Mouse (Mus musculus): Measurements from ENCODE around the gene Smim13. TPM values are rescaled to one million over a fixed set of nuclear protein-coding genes. Genes with fewer than 3 reads are reported as not detected.

Smim13 gene
- polyA plus RNA-seq, 1 experiment from 2014 or later, result 11.0 TPM

DNA sequence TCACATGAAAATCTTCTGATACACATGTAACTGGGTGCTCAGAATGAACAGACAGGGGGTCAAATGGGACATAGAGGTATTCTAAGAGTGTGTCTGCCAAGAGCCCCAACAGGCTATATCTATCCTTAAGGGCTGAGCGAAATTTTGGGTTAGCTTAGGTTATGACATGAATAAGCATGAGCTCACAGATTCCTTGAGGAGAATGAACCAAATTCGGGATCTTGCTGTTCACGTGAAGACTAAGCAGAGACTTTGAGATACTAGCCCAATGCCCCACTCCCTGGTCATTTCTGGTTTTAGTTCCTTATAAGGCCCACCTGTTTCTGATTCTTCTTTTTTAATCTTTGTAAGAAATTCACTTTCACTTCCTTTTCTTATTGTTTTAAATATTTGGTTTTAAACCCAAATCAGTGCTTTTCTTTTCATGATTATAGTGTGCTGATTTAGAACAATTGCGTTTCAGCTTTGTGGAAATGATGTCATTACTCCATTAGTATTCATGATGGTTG, 41.9 kb downstream of the Smim13 start:
- ATAC-seq (ENCODE audit: low FRiP score), result no peak
- no peak for DNase-seq (ENCODE audit: low spot score)
- Histone ChIP-seq H3K27ac (ENCODE audit: low read depth, low read length) (no peak overlapping the region), H3K36me3 (ENCODE audit: control insufficient read depth, insufficient read depth, low read length) (no peaks in the 10 kb centered on the region), H3K9me3 (ENCODE audit: control insufficient read depth, low read length) (no peaks in the 10 kb centered on the region), H3K27me3 (ENCODE audit: control insufficient read depth, insufficient read depth, low read length) (no peaks in the 10 kb centered on the region), H3K9ac (ENCODE audit: low read depth, low read length) (no peak overlapping the region), H3K4me2 (replicated peaks; ENCODE audit: low read depth, low read length) (no peak overlapping the region), H3K4me3 (ENCODE audit: low read depth, low read length) (no peak overlapping the region), H3K4me1 (replicated peaks; ENCODE audit: control insufficient read depth, insufficient read depth, low read length) (no peaks in the 10 kb centered on the region; the same call in 1 of the 2 replicates)
- 78% methylated on average over 4 of the region's 4 CpGs for WGBS

DNA sequence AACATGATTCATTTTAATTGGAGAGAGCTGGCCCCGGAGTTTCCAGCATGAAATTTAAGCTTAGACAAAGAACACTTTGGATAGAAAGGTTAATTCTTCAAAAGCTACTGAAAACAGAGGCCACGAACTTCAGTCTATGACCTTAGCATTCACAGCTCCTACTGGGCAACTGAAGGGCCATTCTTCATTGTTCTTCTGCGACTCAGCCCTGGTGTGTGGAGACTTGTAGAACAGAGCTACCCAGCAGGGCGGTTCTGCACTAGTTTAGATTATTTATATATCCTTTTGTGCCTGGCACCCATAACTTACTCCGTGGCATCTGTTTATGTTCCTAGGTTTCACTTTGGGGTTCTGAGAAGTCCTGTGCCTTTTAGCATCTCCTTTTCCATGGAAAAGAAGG, 44.0 kb downstream of the Smim13 start:
- Histone ChIP-seq H3K36me3 (ENCODE audit: control insufficient read depth, insufficient read depth, low read length) (no peaks in the 10 kb centered on the region), H3K27me3 (ENCODE audit: control insufficient read depth, insufficient read depth, low read length) (no peaks in the 10 kb centered on the region), H3K4me2 (replicated peaks; ENCODE audit: low read depth, low read length) (no peak overlapping the region), H3K9me3 (ENCODE audit: control insufficient read depth, low read length) (no peaks in the 10 kb centered on the region), H3K4me1 (replicated peaks; ENCODE audit: control insufficient read depth, insufficient read depth, low read length) (no peaks in the 10 kb centered on the region; the same call in 1 of the 2 replicates), H3K4me3 (ENCODE audit: low read depth, low read length) (no peak overlapping the region), H3K9ac (ENCODE audit: low read depth, low read length) (no peak overlapping the region), H3K27ac (ENCODE audit: low read depth, low read length) (no peak overlapping the region)
- DNase-seq (ENCODE audit: low spot score) (no peak), ATAC-seq (ENCODE audit: low FRiP score) (no peak)
- WGBS, result 31% methylated on average over 5 of the region's 5 CpGs

DNA sequence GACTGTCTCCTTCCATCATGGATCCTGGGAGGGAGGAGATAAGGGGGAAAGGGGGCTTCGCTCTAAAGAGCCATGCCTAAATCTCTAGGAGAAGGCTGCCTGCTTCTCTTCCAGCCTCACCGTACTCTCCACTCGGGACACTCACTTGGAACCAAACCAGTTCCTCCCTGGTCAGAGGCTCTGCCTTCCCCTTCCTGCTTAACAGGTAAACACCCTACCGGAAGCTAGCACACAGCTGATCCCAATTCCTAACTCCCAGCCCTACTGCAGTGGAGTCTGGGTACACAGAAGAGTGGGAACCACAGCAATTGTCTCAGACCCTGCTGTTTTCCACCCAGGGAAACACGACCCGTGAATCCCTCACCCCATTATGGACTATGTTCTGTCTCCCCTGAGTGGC, 46.2 kb downstream of the Smim13 start:
- ATAC-seq (ENCODE audit: low FRiP score) (no peak), DNase-seq (ENCODE audit: low spot score) (no peak)
- H3K4me3 ChIP-seq (ENCODE audit: low read depth, low read length), result no peak overlapping the region
- no peak overlapping the region for H3K27ac ChIP-seq (ENCODE audit: low read depth, low read length)
- no peaks in the 10 kb centered on the region; the same call in 1 of the 2 replicates for H3K4me1 ChIP-seq (replicated peaks; ENCODE audit: control insufficient read depth, insufficient read depth, low read length)
- no peak overlapping the region for H3K9ac ChIP-seq (ENCODE audit: low read depth, low read length)
- H3K9me3 ChIP-seq (ENCODE audit: control insufficient read depth, low read length), result no peaks in the 10 kb centered on the region
- H3K27me3 ChIP-seq (ENCODE audit: control insufficient read depth, insufficient read depth, low read length), result no peaks in the 10 kb centered on the region
- H3K36me3 ChIP-seq (ENCODE audit: control insufficient read depth, insufficient read depth, low read length), result no peaks in the 10 kb centered on the region
- no peak overlapping the region for H3K4me2 ChIP-seq (replicated peaks; ENCODE audit: low read depth, low read length)
- WGBS, result 73% methylated on average over 6 of the region's 6 CpGs

DNA sequence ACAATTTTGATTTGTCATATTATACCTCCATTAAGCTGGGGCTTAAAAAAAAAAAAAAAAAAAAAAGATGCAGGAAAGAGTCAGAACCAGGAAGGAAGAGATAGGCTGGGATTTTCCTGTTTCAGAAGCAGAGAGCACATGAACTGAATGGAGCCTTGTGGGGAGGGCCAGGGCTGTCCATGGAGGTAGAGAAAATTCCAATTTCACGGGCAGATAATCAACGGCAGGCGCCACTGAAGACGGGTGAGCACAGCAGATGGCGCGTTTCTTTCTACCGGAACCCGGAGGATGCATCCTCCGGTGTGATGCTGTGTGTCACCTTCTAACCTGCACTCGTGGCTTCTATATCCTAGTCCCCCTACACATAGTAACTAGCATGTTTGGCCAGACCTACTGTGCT, 46.8 kb downstream of the Smim13 start:
- H3K4me1 ChIP-seq (replicated peaks; ENCODE audit: control insufficient read depth, insufficient read depth, low read length), result no peaks in the 10 kb centered on the region; the same call in 1 of the 2 replicates
- WGBS, result 49% methylated on average over 10 of the region's 10 CpGs
- no peaks in the 10 kb centered on the region for H3K9me3 ChIP-seq (ENCODE audit: control insufficient read depth, low read length)
- H3K4me3 ChIP-seq (ENCODE audit: low read depth, low read length), result no peak overlapping the region
- no peaks in the 10 kb centered on the region for H3K36me3 ChIP-seq (ENCODE audit: control insufficient read depth, insufficient read depth, low read length)
- ATAC-seq (ENCODE audit: low FRiP score), result peak; percentile 59; the same call in 1 of the 2 replicates
- no peaks in the 10 kb centered on the region for H3K27me3 ChIP-seq (ENCODE audit: control insufficient read depth, insufficient read depth, low read length)
- no peak overlapping the region for H3K9ac ChIP-seq (ENCODE audit: low read depth, low read length)
- DNase-seq (ENCODE audit: low spot score), result peak; percentile 45
- H3K27ac ChIP-seq (ENCODE audit: low read depth, low read length), result no peak overlapping the region
- H3K4me2 ChIP-seq (replicated peaks; ENCODE audit: low read depth, low read length), result no peak overlapping the region

DNA sequence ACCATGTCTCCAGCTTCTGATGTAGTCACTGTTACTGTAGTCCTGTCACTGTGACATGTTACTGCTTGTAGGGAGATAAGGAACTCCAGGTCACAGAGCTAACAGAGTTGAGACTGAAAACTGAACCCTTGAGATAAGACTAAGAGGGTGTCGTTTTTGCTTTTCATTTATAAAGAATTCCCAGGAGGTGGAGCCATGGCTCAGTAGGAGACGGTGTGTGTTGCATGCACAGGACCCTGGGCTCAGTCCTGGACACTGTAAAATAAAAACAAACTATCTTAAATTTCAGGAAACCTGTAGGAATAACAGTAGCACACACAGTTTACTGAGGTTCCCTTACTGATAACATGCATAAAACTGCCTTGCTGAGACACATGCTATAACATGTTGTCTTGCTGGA, 48.9 kb downstream of the Smim13 start:
- 52% methylated on average over 2 of the region's 2 CpGs for WGBS
- DNase-seq (ENCODE audit: low spot score) (no peak), ATAC-seq (ENCODE audit: low FRiP score) (no peak)
- Histone ChIP-seq H3K27ac (ENCODE audit: low read depth, low read length) (no peak overlapping the region), H3K4me3 (ENCODE audit: low read depth, low read length) (no peak overlapping the region), H3K27me3 (ENCODE audit: control insufficient read depth, insufficient read depth, low read length) (no peaks in the 10 kb centered on the region), H3K36me3 (ENCODE audit: control insufficient read depth, insufficient read depth, low read length) (no peaks in the 10 kb centered on the region), H3K9me3 (ENCODE audit: control insufficient read depth, low read length) (no peaks in the 10 kb centered on the region), H3K4me1 (replicated peaks; ENCODE audit: control insufficient read depth, insufficient read depth, low read length) (no peaks in the 10 kb centered on the region; the same call in 1 of the 2 replicates), H3K4me2 (replicated peaks; ENCODE audit: low read depth, low read length) (no peak overlapping the region), H3K9ac (ENCODE audit: low read depth, low read length) (no peak overlapping the region)

DNA sequence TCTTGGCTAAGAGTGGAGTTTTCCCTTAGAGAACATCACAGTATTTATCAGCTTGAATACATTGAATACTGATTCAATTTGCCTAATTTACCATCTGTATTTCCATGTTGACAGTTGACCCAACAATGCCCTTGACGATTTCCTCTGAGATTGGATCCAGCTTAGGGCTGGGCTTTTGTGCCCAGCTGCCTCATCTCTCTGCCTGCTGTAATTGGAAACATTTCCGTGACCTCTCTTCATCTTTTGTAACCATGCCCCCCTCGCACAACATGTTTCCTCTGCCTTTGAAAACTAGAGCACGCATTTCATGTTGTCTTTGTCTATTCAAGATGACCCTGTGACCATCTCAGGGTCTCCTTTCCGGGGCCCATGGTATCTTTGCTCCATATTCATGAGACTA, 49.4 kb downstream of the Smim13 start:
- no peak overlapping the region for H3K4me2 ChIP-seq (replicated peaks; ENCODE audit: low read depth, low read length)
- no peaks in the 10 kb centered on the region for H3K27me3 ChIP-seq (ENCODE audit: control insufficient read depth, insufficient read depth, low read length)
- H3K9ac ChIP-seq (ENCODE audit: low read depth, low read length), result no peak overlapping the region
- no peaks in the 10 kb centered on the region; the same call in 1 of the 2 replicates for H3K4me1 ChIP-seq (replicated peaks; ENCODE audit: control insufficient read depth, insufficient read depth, low read length)
- 9% methylated on average over 5 of the region's 5 CpGs for WGBS
- DNase-seq (ENCODE audit: low spot score) (peak; percentile 41), ATAC-seq (ENCODE audit: low FRiP score) (peak; percentile 38; the same call in 1 of the 2 replicates)
- no peak overlapping the region for H3K27ac ChIP-seq (ENCODE audit: low read depth, low read length)
- H3K9me3 ChIP-seq (ENCODE audit: control insufficient read depth, low read length), result no peaks in the 10 kb centered on the region
- H3K4me3 ChIP-seq (ENCODE audit: low read depth, low read length), result no peak overlapping the region
- H3K36me3 ChIP-seq (ENCODE audit: control insufficient read depth, insufficient read depth, low read length), result no peaks in the 10 kb centered on the region

DNA sequence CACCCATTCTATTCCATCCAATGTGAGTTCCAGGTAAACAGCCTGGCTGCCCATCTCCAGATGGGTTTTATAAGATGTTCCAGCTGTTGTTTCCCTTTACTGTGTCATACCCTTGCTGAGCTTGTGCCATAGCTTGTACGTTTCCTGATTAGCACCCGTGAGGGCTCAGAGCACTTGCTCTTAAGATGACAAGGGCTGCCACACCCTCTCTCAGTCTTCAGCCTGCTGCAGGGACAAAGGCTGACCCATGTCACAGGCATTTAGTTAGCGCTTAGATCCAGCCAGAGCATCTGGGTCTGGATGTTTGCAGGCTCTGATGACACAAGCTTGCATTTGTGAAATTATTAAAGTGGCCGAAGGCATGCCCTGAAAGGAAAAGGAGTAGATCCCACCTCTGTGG, 50.4 kb downstream of the Smim13 start:
- H3K4me3 ChIP-seq (ENCODE audit: low read depth, low read length), result no peak overlapping the region
- H3K9ac ChIP-seq (ENCODE audit: low read depth, low read length), result no peak overlapping the region
- DNase-seq (ENCODE audit: low spot score) (no peak), ATAC-seq (ENCODE audit: low FRiP score) (no peak)
- no peaks in the 10 kb centered on the region; the same call in 1 of the 2 replicates for H3K4me1 ChIP-seq (replicated peaks; ENCODE audit: control insufficient read depth, insufficient read depth, low read length)
- H3K27me3 ChIP-seq (ENCODE audit: control insufficient read depth, insufficient read depth, low read length), result no peaks in the 10 kb centered on the region
- no peaks in the 10 kb centered on the region for H3K9me3 ChIP-seq (ENCODE audit: control insufficient read depth, low read length)
- H3K4me2 ChIP-seq (replicated peaks; ENCODE audit: low read depth, low read length), result no peak overlapping the region
- 66% methylated on average over 4 of the region's 4 CpGs for WGBS
- no peak overlapping the region for H3K27ac ChIP-seq (ENCODE audit: low read depth, low read length)
- no peaks in the 10 kb centered on the region for H3K36me3 ChIP-seq (ENCODE audit: control insufficient read depth, insufficient read depth, low read length)

DNA sequence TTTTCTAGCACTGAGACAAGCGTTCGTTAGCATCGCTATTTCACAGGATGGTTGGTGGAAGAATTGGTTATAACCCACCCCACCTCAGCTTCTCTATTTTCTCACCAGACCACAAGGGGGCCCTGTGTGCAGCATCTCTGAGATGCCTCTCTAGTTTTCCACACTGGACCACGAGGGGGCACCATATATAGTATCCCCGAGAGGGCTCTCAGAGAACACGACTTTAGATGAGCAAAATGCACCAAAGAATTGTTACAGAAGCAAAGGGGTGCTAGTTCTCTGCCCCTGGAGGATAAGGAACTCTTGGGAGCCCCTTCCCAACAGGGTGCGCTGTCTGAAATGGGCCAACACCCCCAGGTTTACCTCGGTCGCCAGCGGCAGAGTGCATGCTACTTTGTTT, 53.1 kb downstream of the Smim13 start:
- H3K9me3 ChIP-seq (ENCODE audit: control insufficient read depth, low read length), result no peaks in the 10 kb centered on the region
- 57% methylated on average over 10 of the region's 10 CpGs for WGBS

DNA sequence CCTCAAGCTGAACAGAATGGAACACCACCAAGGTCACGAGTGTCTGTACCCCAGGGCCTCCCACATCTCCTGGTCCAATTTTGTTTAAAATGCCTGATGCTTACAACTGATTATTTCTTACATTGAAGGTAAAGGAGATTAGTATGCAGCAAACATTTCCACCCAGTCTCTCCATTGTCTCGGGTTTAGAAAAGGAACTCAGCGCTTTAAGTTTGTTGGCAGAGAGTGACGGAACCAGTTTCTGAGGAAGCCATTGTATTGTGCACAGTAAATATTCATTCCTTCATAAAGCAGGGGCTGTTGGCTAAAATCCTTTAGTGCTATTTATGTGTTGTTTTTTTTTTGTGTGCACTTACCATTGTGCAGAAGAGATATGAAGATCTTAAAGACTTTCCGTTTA, 71.1 kb downstream of the Smim13 start:
- 0 out of 2 replicates have a peak overlapping the region, but pooled peaks have one; percentile 3 for H3K27ac ChIP-seq (ENCODE audit: low read depth, low read length)
- H3K9ac ChIP-seq (ENCODE audit: low read depth, low read length), result no peak overlapping the region
- H3K27me3 ChIP-seq (ENCODE audit: control insufficient read depth, insufficient read depth, low read length), result no peaks in the 10 kb centered on the region
- DNase-seq (ENCODE audit: low spot score) (no peak), ATAC-seq (ENCODE audit: low FRiP score) (no peak)
- no peaks in the 10 kb centered on the region for H3K4me1 ChIP-seq (replicated peaks; ENCODE audit: control insufficient read depth, insufficient read depth, low read length)
- no peaks in the 10 kb centered on the region for H3K9me3 ChIP-seq (ENCODE audit: control insufficient read depth, low read length)
- H3K4me3 ChIP-seq (ENCODE audit: low read depth, low read length), result no peak overlapping the region
- peaks cover 6% of the 10 kb centered on the region for H3K36me3 ChIP-seq (ENCODE audit: control insufficient read depth, insufficient read depth, low read length)
- no peak overlapping the region for H3K4me2 ChIP-seq (replicated peaks; ENCODE audit: low read depth, low read length)
- 72% methylated on average over 5 of the region's 5 CpGs for whole genome bisulfite sequencing

More for the DNA sequence above, 53.1 kb downstream of the Smim13 start:
- ATAC-seq (ENCODE audit: low FRiP score) (no peak), DNase-seq (ENCODE audit: low spot score) (peak; percentile 76)
- Histone ChIP-seq H3K4me1 (replicated peaks; ENCODE audit: control insufficient read depth, insufficient read depth, low read length) (no peaks in the 10 kb centered on the region; the same call in 1 of the 2 replicates), H3K36me3 (ENCODE audit: control insufficient read depth, insufficient read depth, low read length) (no peaks in the 10 kb centered on the region), H3K27ac (ENCODE audit: low read depth, low read length) (no peak overlapping the region), H3K4me3 (ENCODE audit: low read depth, low read length) (no peak overlapping the region), H3K27me3 (ENCODE audit: control insufficient read depth, insufficient read depth, low read length) (no peaks in the 10 kb centered on the region), H3K4me2 (replicated peaks; ENCODE audit: low read depth, low read length) (no peak overlapping the region), H3K9ac (ENCODE audit: low read depth, low read length) (no peak overlapping the region)
